Comparison of ENCODE assay signal across 8 mouse cellular contexts in the genomic region with DNA sequence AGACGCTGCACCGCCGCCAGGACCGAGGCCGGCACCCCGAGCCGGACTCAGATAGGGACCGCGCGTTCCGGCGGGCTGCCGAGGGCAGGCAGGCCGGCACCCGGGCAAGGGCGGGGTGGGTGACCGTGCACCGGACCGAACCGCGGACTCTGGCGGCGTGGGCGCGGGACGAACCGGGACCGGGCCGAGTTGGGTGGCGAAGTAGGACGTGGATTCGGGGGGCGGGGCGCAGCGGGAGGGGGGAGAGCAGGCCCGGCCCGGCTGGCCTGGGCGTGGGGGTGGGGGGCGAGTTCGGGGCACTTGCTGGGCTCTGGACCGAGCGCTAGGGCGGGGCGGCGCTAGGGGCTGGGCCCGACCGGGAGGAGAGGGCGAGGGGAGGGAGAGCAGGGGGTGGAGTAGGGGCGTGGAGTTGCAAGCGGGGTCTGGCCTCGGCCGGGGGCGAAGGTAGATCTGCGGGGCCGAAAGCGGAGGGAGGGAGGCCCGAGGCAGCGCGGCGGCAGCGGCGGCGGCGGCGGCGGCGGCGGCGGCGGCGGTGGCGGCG. TPM values are rescaled to one million over a fixed set of nuclear protein-coding genes. Genes with fewer than 3 reads are reported as not detected.
DNase-seq lines count a peak whose midpoint lies in the region; ATAC-seq lines count a peak whose summit lies in the region.

No protein-coding gene starts in this region.

- WGBS in intestine, embryonic 16.5 days = 13% methylated on average over 28 of the region's 73 CpGs
- 8% methylated on average over 37 of the region's 73 CpGs for WGBS in liver, embryonic 15.5 days (ENCODE audit: insufficient replicate concordance)
- 14% methylated on average over 18 of the region's 73 CpGs for WGBS in neural tube, embryonic 15.5 days

- peak overlapping the region; percentile 52 for H3K27ac ChIP-seq in intestine, embryonic 16.5 days (ENCODE audit: low read length)
- H3K27ac ChIP-seq in liver, embryonic 15.5 days (replicated peaks) = peak overlapping the region; percentile 51
- no peak overlapping the region for H3K27ac ChIP-seq in neural tube, embryonic 15.5 days (replicated peaks)

- H3K36me3 ChIP-seq in intestine, embryonic 16.5 days (ENCODE audit: control insufficient read depth, insufficient read depth, low read length) = no peaks in the 10 kb centered on the region
- H3K36me3 ChIP-seq in liver, embryonic 15.5 days (replicated peaks) = no peaks in the 10 kb centered on the region
- H3K36me3 ChIP-seq in neural tube, embryonic 15.5 days = no peaks in the 10 kb centered on the region

- H3K9ac ChIP-seq in intestine, embryonic 16.5 days (ENCODE audit: low read depth, low read length) = peak overlapping the region; percentile 74
- H3K9ac ChIP-seq in liver, embryonic 15.5 days = peak overlapping the region; percentile 62
- peak overlapping the region; percentile 38 for H3K9ac ChIP-seq in neural tube, embryonic 15.5 days (replicated peaks)

- peak overlapping the region; percentile 59 for H3K4me3 ChIP-seq in intestine, embryonic 16.5 days (ENCODE audit: low read length)
- H3K4me3 ChIP-seq in liver, embryonic 15.5 days (replicated peaks) = peak overlapping the region; percentile 73
- H3K4me3 ChIP-seq in neural tube, embryonic 15.5 days (replicated peaks) = peak overlapping the region; percentile 55

- DNase-seq in right cerebral cortex, postnatal 10 days (ENCODE audit: low spot score in 2 of 2) = peak; percentile 30 to 50
- DNase-seq in right cerebral cortex, adult 18-20 months = no peak
- DNase-seq in cerebellum, postnatal 25 days = peak; percentile 18 to 48
- peak; percentile 24 to 61 for DNase-seq in urinary bladder, postnatal 36 days (ENCODE audit: low spot score in 2 of 2)

- H3K27me3 ChIP-seq in intestine, embryonic 16.5 days (replicated peaks; ENCODE audit: control insufficient read depth, insufficient read depth, low read length) = no peaks in the 10 kb centered on the region
- peaks cover 39% of the 10 kb centered on the region for H3K27me3 ChIP-seq in liver, embryonic 15.5 days
- no peaks in the 10 kb centered on the region for H3K27me3 ChIP-seq in neural tube, embryonic 15.5 days (replicated peaks)

- peak overlapping the region; percentile 63 for H3K4me2 ChIP-seq in intestine, embryonic 16.5 days (ENCODE audit: low read depth, low read length)
- H3K4me2 ChIP-seq in liver, embryonic 15.5 days = peak overlapping the region; percentile 89
- peak overlapping the region; percentile 74 for H3K4me2 ChIP-seq in neural tube, embryonic 15.5 days

- no peaks in the 10 kb centered on the region for H3K4me1 ChIP-seq in intestine, embryonic 16.5 days (ENCODE audit: control insufficient read depth, insufficient read depth, low read length)
- peaks cover 41% of the 10 kb centered on the region for H3K4me1 ChIP-seq in liver, embryonic 15.5 days (replicated peaks)
- H3K4me1 ChIP-seq in neural tube, embryonic 15.5 days = peaks cover 9% of the 10 kb centered on the region; the same call in 1 of the 2 replicates

- no peaks in the 10 kb centered on the region for H3K9me3 ChIP-seq in intestine, embryonic 16.5 days (ENCODE audit: control insufficient read depth, low read length)
- H3K9me3 ChIP-seq in liver, embryonic 15.5 days (replicated peaks) = no peaks in the 10 kb centered on the region
- H3K9me3 ChIP-seq in neural tube, embryonic 15.5 days (replicated peaks) = no peaks in the 10 kb centered on the region

- ATAC-seq in granulocyte monocyte progenitor cell, adult 5-6 weeks (replicated peaks; ENCODE audit: poor library complexity, severe bottlenecking) = peak; percentile 13; the same call in 1 of the 2 replicates
- peak; percentile 63 for ATAC-seq in intestine, embryonic 16.5 days
- peak; percentile 32; the same call in 1 of the 2 replicates for ATAC-seq in liver, embryonic 15.5 days (ENCODE audit: insufficient read depth)
- ATAC-seq in neural tube, embryonic 15.5 days (ENCODE audit: low FRiP score) = no peak

RNA-seq across cellular contexts. Expression of gene Bcorl1, which starts 0.5 kb away (rescaled TPM):
- total RNA-seq in granulocyte monocyte progenitor cell, adult 5-6 weeks (2014; fragmentation: Nextera tagmentation) = 15.5 and 16.6 TPM in 2 replicates
- total RNA-seq in granulocyte monocyte progenitor cell, adult 5-6 weeks (2017) = 3.0 and 9.1 TPM in 2 replicates
- polyA plus RNA-seq in intestine, embryonic 16.5 days (2015; fragmentation: Nextera tagmentation; extraction: Ambion mirVana) = 3.2 and 3.5 TPM in 2 replicates
- polyA plus RNA-seq in liver, embryonic 15.5 days (2015; fragmentation: Nextera tagmentation; extraction: Ambion mirVana) = 3.6 and 3.7 TPM in 2 replicates
- polyA plus RNA-seq in neural tube, embryonic 15.5 days (2015; fragmentation: Nextera tagmentation; extraction: Ambion mirVana) = 5.1 and 7.2 TPM in 2 replicates
